Mouse (Mus musculus) brain, embryonic 14.5 days (tissue): ENCODE results near the gene Idh3b.

Experiments
- CTCF ChIP-seq: fragments of 200-500 bp; IDR thresholded peaks from 2 replicates; pipeline ENCODE4 v1.5.1; 2012; ENCODE audit warnings: inconsistent platforms, mild to moderate bottlenecking, moderate library complexity, borderline replicate concordance; ENCODE audit not compliant: insufficient read depth, insufficient read length; ENCODE audit errors: extremely low read depth
- POLR2A ChIP-seq: fragments of 200-500 bp; IDR thresholded peaks from 2 replicates; pipeline ENCODE4 v1.6.1; 2012; ENCODE audit warnings: mild to moderate bottlenecking, inconsistent platforms, borderline replicate concordance; ENCODE audit not compliant: poor library complexity, insufficient read depth, insufficient read length, severe bottlenecking; ENCODE audit errors: extremely low read depth

GRCm38 (mm10) chr2:130274862-130275261 is 9.5 kb downstream of the Idh3b start:
- TF ChIP-seq CTCF, result no peak
- no peak for TF ChIP-seq POLR2A
